Mouse (Mus musculus) neural tube, embryonic 10.5 days (tissue): ENCODE results near the gene Atxn1.

Experiments used
- DNase-seq: peaks from one replicate; pipeline ENCODE4 v3.0.0-alpha.2; 2017; ENCODE audit warnings: low spot score; ENCODE audit errors: extremely low spot score

Gene Atxn1

GRCm38 (mm10) chr13:45783681-45784080 is 181.1 kb downstream of the Atxn1 start:
- DNase-seq, result no peak

DNA sequence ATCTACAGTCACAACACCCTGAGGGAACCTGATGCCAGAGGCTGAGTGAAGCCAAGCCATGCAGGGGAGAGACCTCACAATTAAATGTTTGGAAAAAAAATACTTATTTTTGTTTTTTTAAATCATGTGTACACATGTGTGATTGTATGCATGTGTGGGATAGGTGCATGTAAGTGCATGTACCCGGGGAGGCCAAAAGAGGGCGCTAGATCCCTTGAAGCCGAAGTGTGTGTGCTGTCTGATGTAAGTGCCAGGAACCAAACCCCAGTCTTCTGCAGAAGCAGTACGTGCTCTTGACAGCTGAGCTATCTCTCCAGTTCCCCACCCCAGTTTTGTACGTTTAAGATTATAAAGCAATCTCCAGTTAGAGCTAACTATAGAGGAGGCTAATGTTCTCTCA is 186.1 kb downstream of the Atxn1 start:
- no peak for DNase-seq

- DNase-seq, result no peak
Observed at GRCm38 (mm10) chr13:45778171-45778570, 186.6 kb downstream of the Atxn1 start.

- DNase-seq, result no peak
Observed at GRCm38 (mm10) chr13:45775516-45775915, 189.3 kb downstream of the Atxn1 start.

- DNase-seq, result no peak
Observed at GRCm38 (mm10) chr13:45773381-45774168, 191.2 kb downstream of the Atxn1 start.

- DNase-seq, result no peak
Observed at GRCm38 (mm10) chr13:45769757-45770156, 195.1 kb downstream of the Atxn1 start.

DNA sequence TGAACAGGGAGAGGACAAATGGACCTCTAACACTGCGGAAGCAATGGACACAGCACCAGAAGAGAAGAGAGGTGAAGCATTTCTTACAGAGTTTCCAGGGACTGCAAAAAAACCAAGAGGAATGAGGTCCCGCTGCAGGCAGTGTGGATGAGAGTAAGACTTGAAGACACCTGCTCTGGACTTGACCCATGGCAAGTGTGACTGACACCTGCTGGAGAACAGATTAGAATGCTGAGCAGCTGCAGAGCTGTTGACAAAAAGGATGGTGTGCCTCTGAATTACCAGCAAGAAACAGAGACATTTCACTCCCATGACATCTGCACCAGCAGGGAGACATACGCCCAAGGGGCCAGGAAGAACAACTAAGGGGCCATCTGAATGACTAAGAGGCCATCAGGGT is 196.6 kb downstream of the Atxn1 start:
- DNase-seq, result no peak

GRCm38 (mm10) chr13:45764354-45764753 is 200.5 kb downstream of the Atxn1 start:
- no peak for DNase-seq

DNA sequence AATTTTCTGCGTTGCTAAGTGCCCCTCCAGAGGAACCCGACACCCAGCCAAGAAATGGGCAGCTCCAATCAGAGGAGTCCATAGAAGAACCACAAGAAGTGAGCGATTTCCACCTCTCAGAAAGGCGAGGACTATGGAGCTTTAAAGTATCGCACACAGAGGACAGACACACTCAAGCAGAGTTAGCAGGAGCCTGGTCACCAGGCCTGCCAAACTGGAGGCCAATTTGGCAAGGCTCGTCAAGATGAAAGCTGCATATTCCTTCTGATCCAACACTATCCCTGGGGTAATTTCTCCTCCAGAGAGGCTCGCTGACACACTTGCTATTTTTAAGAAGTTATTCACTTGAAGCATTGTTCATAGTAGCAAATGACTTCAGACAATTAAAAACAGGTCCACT is 202.5 kb downstream of the Atxn1 start:
- no peak for DNase-seq

GRCm38 (mm10) chr13:45754483-45754882 is 210.3 kb downstream of the Atxn1 start:
- DNase-seq, result no peak

DNA sequence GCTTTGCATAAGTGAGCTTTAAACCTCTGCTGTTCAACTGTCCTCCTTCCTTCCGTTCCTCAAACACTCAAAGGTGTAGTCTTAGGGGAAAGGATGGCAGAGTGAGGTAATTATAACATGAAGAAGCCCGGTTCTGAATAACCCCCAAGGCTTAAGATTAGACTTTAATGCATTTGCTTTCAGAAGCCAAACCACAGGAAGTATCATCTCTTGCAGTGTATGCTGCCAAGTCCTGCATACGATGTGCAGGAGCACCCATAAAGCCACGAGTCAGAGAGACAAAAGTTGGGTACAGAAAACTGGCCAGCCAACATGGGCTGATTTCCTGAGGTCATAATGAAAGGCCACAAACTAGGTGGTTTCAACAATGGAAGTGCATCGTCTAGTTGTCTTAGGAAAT is 212.3 kb downstream of the Atxn1 start:
- DNase-seq, result no peak

DNA sequence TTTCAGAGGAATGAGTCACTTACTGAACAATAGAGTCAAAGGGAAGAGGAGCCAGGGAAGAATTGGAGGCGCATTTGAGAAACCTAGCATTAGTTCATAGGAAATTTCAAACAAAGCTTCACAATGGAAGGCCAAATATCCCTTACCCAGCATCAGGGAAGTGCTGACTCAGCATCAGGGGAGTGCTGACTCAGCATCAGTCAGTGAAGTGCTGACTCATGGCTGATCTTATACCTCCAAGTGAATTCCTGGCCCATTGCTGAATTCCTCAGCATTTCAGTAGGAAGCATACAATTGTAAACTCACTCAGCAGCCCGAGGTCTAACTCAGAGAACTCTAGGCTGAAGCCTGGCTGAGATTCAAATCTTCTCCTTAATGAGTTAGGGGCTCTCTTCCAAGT is 213.6 kb downstream of the Atxn1 start:
- peak; percentile 29 for DNase-seq

GRCm38 (mm10) chr13:45750627-45751026 is 214.2 kb downstream of the Atxn1 start:
- DNase-seq, result no peak

DNA sequence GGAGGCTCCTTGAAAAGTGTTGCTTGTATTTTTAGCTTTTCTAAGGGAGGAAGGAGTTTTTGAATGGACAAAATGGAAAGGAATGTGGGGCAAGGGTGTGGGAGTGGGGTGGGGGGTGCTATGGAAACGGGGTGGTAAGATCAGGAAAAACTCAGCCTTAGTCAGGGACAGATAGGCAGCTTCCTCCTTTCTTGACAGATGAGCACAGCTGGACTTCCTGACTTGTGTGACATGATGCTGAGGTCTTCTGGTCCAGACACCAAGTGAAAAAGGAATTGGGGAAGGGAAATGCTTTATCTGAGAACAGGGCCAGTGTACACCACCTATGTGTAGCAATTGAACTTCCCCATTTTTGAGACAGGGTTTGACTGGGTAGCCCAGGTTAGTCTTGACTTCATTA is 214.9 kb downstream of the Atxn1 start:
- DNase-seq, result no peak

DNA sequence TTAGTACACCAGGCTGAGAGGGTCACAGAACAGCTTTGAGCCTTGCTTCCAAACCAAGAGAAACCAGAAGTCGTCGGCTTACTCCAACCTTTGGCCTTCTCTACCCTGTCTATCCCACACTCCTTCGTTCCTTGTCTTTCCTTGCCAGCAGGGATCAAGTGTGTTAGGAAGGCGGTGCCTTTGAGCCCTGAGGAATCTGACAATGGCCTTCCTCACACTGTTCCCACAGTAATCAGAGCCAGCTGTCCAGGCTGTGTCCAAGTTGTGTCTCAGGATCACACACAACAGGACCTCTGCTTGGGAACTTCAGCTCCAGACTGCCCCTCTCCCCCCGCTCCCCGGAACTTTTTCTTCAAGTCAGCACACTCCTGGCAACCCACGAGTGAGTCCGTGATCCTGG is 215.6 kb downstream of the Atxn1 start:
- peak; percentile 24 for DNase-seq

GRCm38 (mm10) chr13:45748691-45749090 is 216.1 kb downstream of the Atxn1 start:
- no peak for DNase-seq

GRCm38 (mm10) chr13:45745851-45746773 is 218.7 kb downstream of the Atxn1 start:
- DNase-seq, result no peak

DNA sequence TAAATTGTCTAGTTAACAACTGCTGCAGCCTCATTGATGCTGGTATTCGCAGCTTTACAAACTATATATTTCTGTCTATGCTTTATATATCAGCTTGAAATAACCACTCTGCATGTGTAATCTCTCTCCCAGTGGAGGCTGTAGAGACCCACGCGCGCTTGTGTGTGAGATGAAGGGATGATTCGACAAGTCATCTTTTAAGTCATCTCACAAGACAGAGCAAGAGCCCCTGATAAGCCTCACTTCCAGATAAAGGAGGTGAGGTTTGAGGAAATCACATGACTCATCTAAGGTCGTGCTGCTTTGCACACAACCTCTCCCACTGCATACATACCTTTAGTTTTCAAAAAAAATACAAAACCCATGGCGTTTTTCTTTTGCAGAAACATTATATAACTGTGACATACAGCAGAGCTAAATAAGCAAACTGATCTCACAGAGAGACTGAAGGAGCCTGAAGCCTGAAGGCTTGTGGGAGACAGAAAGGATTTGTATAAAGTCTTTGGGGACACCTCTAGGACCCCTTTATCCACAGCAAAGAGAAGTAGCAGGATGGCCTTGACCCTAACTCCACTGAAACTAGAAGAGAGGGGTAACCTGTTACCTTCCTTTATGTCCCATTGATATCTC is 219.9 kb downstream of the Atxn1 start:
- no peak for DNase-seq

GRCm38 (mm10) chr13:45743848-45744247 is 221.0 kb downstream of the Atxn1 start:
- DNase-seq, result no peak

- no peak for DNase-seq
Observed at GRCm38 (mm10) chr13:45740369-45740768, 224.4 kb downstream of the Atxn1 start.

GRCm38 (mm10) chr13:45736241-45736640 is 228.6 kb downstream of the Atxn1 start:
- no peak for DNase-seq

DNA sequence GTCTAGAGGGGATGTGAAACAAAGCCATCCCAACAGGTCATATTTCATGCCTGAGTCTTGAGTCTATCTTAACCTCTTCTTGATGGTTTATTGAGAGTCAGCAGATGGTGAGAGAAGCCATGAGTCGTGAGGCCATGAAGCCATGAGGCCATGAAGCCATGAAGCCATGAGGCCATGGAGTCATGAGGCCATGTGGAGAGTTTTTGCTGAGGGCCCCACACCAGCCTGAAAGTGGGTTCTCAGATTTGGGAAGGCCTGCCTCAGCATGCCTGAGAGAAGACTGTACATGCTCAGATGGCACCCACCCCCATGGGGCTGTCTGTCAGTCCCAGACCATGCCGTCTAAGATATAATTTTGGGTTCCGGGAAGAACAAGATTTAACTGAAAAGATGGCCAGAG is 229.0 kb downstream of the Atxn1 start:
- no peak for DNase-seq
